Mouse (Mus musculus) liver, embryonic 12.5 days (tissue): ENCODE measurements around the gene Zpr1. TPM values are rescaled to one million over a fixed set of nuclear protein-coding genes. Genes with fewer than 3 reads are reported as not detected.
"Not testable (repeated sequence)": the region's sequence is repeated elsewhere in the genome, so short reads cannot be mapped to it uniquely, and the experiment has no call there.

Experiments used
- ATAC-seq: fragments of 200-750 bp; cut with Nextera tagmentation; 2 replicates; pipeline ENCODE4 v1.8.0; 2017; ENCODE audit warnings: moderate number of reproducible peaks, mild to moderate bottlenecking, moderate library complexity
- H3K27ac ChIP-seq: fragments of 300-500 bp; sonication (generic); 2 replicates; pipeline ENCODE4 v1.5.1; 2016; ENCODE audit warnings: mild to moderate bottlenecking
- H3K27me3 ChIP-seq: fragments of 300-500 bp; sonication (generic); replicated peaks from 2 replicates; pipeline ENCODE4 v1.6.1; 2016; ENCODE audit warnings: mild to moderate bottlenecking, moderate library complexity
- H3K36me3 ChIP-seq: fragments of 300-500 bp; sonication (generic); 2 replicates; pipeline ENCODE4 v1.6.1; 2016; ENCODE audit warnings: mild to moderate bottlenecking, moderate library complexity
- H3K4me1 ChIP-seq: fragments of 300-500 bp; sonication (generic); 2 replicates; pipeline ENCODE4 v1.6.1; 2016
- H3K4me2 ChIP-seq: fragments of 300-500 bp; sonication (generic); 2 replicates; pipeline ENCODE4 v1.6.1; 2016; ENCODE audit warnings: mild to moderate bottlenecking, moderate library complexity
- H3K4me3 ChIP-seq: fragments of 300-500 bp; sonication (generic); 2 replicates; pipeline ENCODE4 v1.5.1; 2016; ENCODE audit warnings: mild to moderate bottlenecking, moderate library complexity
- H3K9ac ChIP-seq: fragments of 300-500 bp; sonication (generic); 2 replicates; pipeline ENCODE4 v1.6.1; 2016; ENCODE audit warnings: mild to moderate bottlenecking, moderate library complexity
- H3K9me3 ChIP-seq: fragments of 300-500 bp; sonication (generic); replicated peaks from 2 replicates; pipeline ENCODE4 v1.6.1; 2016; ENCODE audit warnings: mild to moderate bottlenecking, moderate library complexity
- WGBS: fragments of 180-500 bp; shearing (Covaris S2); methylation state at CpG from one replicate; pipeline ENCODE4 v1.1.7; 2016; ENCODE audit not compliant: insufficient replicate concordance; 5-methylcytosine and 5-hydroxymethylcytosine counted together
- polyA plus RNA-seq: library from polyadenylated mRNA; unstranded; fragments of >200 nt; fragmentation: Nextera tagmentation; extraction: Ambion mirVana; gene quantifications from 2 replicates; pipeline ENCODE4 v1.2.1, GENCODE M21; 2016

The Zpr1 gene
- polyA plus RNA-seq, 1 experiment from 2014 or later = 56.0 TPM

GRCm38 (mm10) chr9:46316388-46316787 is 43.5 kb downstream of the Zpr1 start:
- Histone ChIP-seq H3K36me3 (no peaks in the 10 kb centered on the region), H3K9me3 (no peaks in the 10 kb centered on the region; the same call in 1 of the 2 replicates), H3K27me3 (peaks cover 12% of the 10 kb centered on the region; the same call in 1 of the 2 replicates), H3K27ac (no peak overlapping the region), H3K4me2 (no peak overlapping the region), H3K4me1 (no peaks in the 10 kb centered on the region), H3K9ac (no peak overlapping the region), H3K4me3 (no peak overlapping the region)
- ATAC-seq = no peak
- 37% methylated on average over 5 of the region's 5 CpGs for WGBS

- Histone ChIP-seq H3K27me3 (peaks cover 11% of the 10 kb centered on the region; the same call in 1 of the 2 replicates), H3K9me3 (no peaks in the 10 kb centered on the region; the same call in 1 of the 2 replicates), H3K36me3 (no peaks in the 10 kb centered on the region), H3K27ac (no peak overlapping the region), H3K4me1 (no peaks in the 10 kb centered on the region), H3K9ac (no peak overlapping the region), H3K4me3 (no peak overlapping the region), H3K4me2 (no peak overlapping the region)
- WGBS = 49% methylated on average over 8 of the region's 8 CpGs
- ATAC-seq = no peak
Observed at GRCm38 (mm10) chr9:46316909-46317308, 44.0 kb downstream of the Zpr1 start.

- WGBS = 64% methylated on average over 3 of the region's 3 CpGs
- H3K36me3 ChIP-seq = no peaks in the 10 kb centered on the region
- peaks cover 11% of the 10 kb centered on the region; the same call in 1 of the 2 replicates for H3K27me3 ChIP-seq
- H3K9ac ChIP-seq = no peak overlapping the region
- no peak overlapping the region for H3K27ac ChIP-seq
- no peaks in the 10 kb centered on the region; the same call in 1 of the 2 replicates for H3K9me3 ChIP-seq
- ATAC-seq = no peak
- no peak overlapping the region for H3K4me3 ChIP-seq
- H3K4me2 ChIP-seq = no peak overlapping the region
- no peaks in the 10 kb centered on the region for H3K4me1 ChIP-seq
Observed at GRCm38 (mm10) chr9:46317957-46318356, 45.1 kb downstream of the Zpr1 start.

GRCm38 (mm10) chr9:46319886-46320285 is 47.0 kb downstream of the Zpr1 start, which contains the start of gene 4931429L15Rik:
4931429L15Rik (minus strand) TSS chr9:46319986.
- H3K27me3 ChIP-seq, H3K4me3 ChIP-seq, H3K4me2 ChIP-seq, H3K9me3 ChIP-seq, H3K27ac ChIP-seq, H3K9ac ChIP-seq, H3K36me3 ChIP-seq, H3K4me1 ChIP-seq, ATAC-seq: not testable (repeated sequence)
- 63% methylated on average over 6 of the region's 6 CpGs for WGBS

- H3K27ac ChIP-seq = no peak overlapping the region
- H3K9ac ChIP-seq = no peak overlapping the region
- no peak overlapping the region for H3K4me3 ChIP-seq
- H3K4me2 ChIP-seq = no peak overlapping the region
- no peak for ATAC-seq
- H3K9me3 ChIP-seq = no peaks in the 10 kb centered on the region; the same call in 1 of the 2 replicates
- WGBS = 60% methylated on average over 2 of the region's 2 CpGs
- H3K36me3 ChIP-seq = no peaks in the 10 kb centered on the region
- peaks cover 15% of the 10 kb centered on the region; the same call in 1 of the 2 replicates for H3K27me3 ChIP-seq
- no peaks in the 10 kb centered on the region for H3K4me1 ChIP-seq
Observed at GRCm38 (mm10) chr9:46320461-46320860, 47.6 kb downstream of the Zpr1 start.

- no peak overlapping the region for H3K9ac ChIP-seq
- H3K27me3 ChIP-seq = peaks cover 42% of the 10 kb centered on the region
- WGBS = 77% methylated on average over 11 of the region's 11 CpGs
- H3K4me1 ChIP-seq = peaks cover 16% of the 10 kb centered on the region
- no peak for ATAC-seq
- no peak overlapping the region for H3K4me3 ChIP-seq
- no peak overlapping the region for H3K27ac ChIP-seq
- H3K36me3 ChIP-seq = no peaks in the 10 kb centered on the region
- no peaks in the 10 kb centered on the region for H3K9me3 ChIP-seq
- no peak overlapping the region for H3K4me2 ChIP-seq
Observed at GRCm38 (mm10) chr9:46326694-46327405, 54.0 kb downstream of the Zpr1 start.

- H3K27ac ChIP-seq = no peak overlapping the region
- ATAC-seq = no peak
- H3K36me3 ChIP-seq = no peaks in the 10 kb centered on the region
- whole genome bisulfite sequencing = 48% methylated on average over 25 of the region's 25 CpGs
- H3K9ac ChIP-seq = no peak overlapping the region
- peaks cover 48% of the 10 kb centered on the region for H3K27me3 ChIP-seq
- peaks cover 16% of the 10 kb centered on the region for H3K4me1 ChIP-seq
- H3K4me3 ChIP-seq = no peak overlapping the region; the same call in 1 of the 2 replicates
- no peaks in the 10 kb centered on the region for H3K9me3 ChIP-seq
- peak overlapping the region; percentile 67 for H3K4me2 ChIP-seq
Observed at GRCm38 (mm10) chr9:46327706-46328571, 55.1 kb downstream of the Zpr1 start.

- Histone ChIP-seq H3K9me3 (no peaks in the 10 kb centered on the region), H3K4me1 (peaks cover 16% of the 10 kb centered on the region), H3K4me2 (peak overlapping the region; percentile 67), H3K36me3 (no peaks in the 10 kb centered on the region), H3K27ac (no peak overlapping the region), H3K9ac (peak overlapping the region; percentile 33; the same call in 1 of the 2 replicates), H3K27me3 (peaks cover 51% of the 10 kb centered on the region), H3K4me3 (peak overlapping the region; percentile 43)
- WGBS = 9% methylated on average over 30 of the region's 30 CpGs
- no peak for ATAC-seq
Observed at GRCm38 (mm10) chr9:46328572-46329249, 55.8 kb downstream of the Zpr1 start.

- Histone ChIP-seq H3K9me3 (no peaks in the 10 kb centered on the region), H3K36me3 (no peaks in the 10 kb centered on the region), H3K27me3 (peaks cover 54% of the 10 kb centered on the region), H3K4me3 (peak overlapping the region; percentile 43), H3K4me1 (peaks cover 16% of the 10 kb centered on the region), H3K27ac (no peak overlapping the region), H3K4me2 (peak overlapping the region; percentile 67), H3K9ac (peak overlapping the region; percentile 33; the same call in 1 of the 2 replicates)
- 4% methylated on average over 19 of the region's 19 CpGs for WGBS
- no peak for ATAC-seq
Observed at GRCm38 (mm10) chr9:46329250-46329648, 56.4 kb downstream of the Zpr1 start.

- H3K36me3 ChIP-seq = no peaks in the 10 kb centered on the region
- ATAC-seq = no peak
- H3K27ac ChIP-seq = no peak overlapping the region
- no peak overlapping the region for H3K9ac ChIP-seq
- no peaks in the 10 kb centered on the region for H3K9me3 ChIP-seq
- peaks cover 59% of the 10 kb centered on the region for H3K27me3 ChIP-seq
- no peak overlapping the region for H3K4me3 ChIP-seq
- peaks cover 16% of the 10 kb centered on the region for H3K4me1 ChIP-seq
- WGBS = 12% methylated on average over 24 of the region's 24 CpGs
- H3K4me2 ChIP-seq = peak overlapping the region; percentile 67
Observed at GRCm38 (mm10) chr9:46329801-46330585, 57.1 kb downstream of the Zpr1 start.

GRCm38 (mm10) chr9:46330586-46330895 is 57.7 kb downstream of the Zpr1 start:
- Histone ChIP-seq H3K4me2 (peak overlapping the region; percentile 67), H3K9ac (no peak overlapping the region), H3K36me3 (no peaks in the 10 kb centered on the region), H3K27me3 (peaks cover 61% of the 10 kb centered on the region), H3K4me3 (no peak overlapping the region), H3K4me1 (peaks cover 16% of the 10 kb centered on the region), H3K9me3 (no peaks in the 10 kb centered on the region), H3K27ac (no peak overlapping the region)
- no peak for ATAC-seq
- WGBS = 25% methylated on average over 6 of the region's 6 CpGs
